Mouse (Mus musculus) CH12.LX (cell line): ENCODE measurements around the gene Chrd.

Experiments
- CHD2 ChIP-seq: IDR thresholded peaks from 2 replicates; pipeline ENCODE4 v1.6.1; 2011; ENCODE audit warnings: low read length, improper control_type of control experiment
- CTCF ChIP-seq, 2 experiments: IDR thresholded peaks in 1 of 2; conservative IDR thresholded peaks in 1 of 2; 2 replicates each; pipeline ENCODE4 v1.5.1; 2011 to 2012; ENCODE audit warnings: low read depth in 2 of 2, low read length in 2 of 2, improper control_type of control experiment in 1 of 2, inconsistent platforms in 1 of 2, mild to moderate bottlenecking in 1 of 2, moderate library complexity in 1 of 2
- HCFC1 ChIP-seq: IDR thresholded peaks from 2 replicates; pipeline ENCODE4 v1.6.1; 2012; ENCODE audit warnings: low read depth, mild to moderate bottlenecking, inconsistent platforms, low read length, improper control_type of control experiment
- MAX ChIP-seq: IDR thresholded peaks from 2 replicates; pipeline ENCODE4 v1.6.1; 2011; ENCODE audit warnings: low read length, improper control_type of control experiment
- MAZ ChIP-seq: IDR thresholded peaks from 2 replicates; pipeline ENCODE4 v1.6.1; 2012; ENCODE audit warnings: low read depth, mild to moderate bottlenecking, inconsistent platforms, low read length, improper control_type of control experiment, moderate library complexity
- NRF1 ChIP-seq: IDR thresholded peaks from 2 replicates; pipeline ENCODE4 v1.6.1; 2014; ENCODE audit warnings: low read depth, mild to moderate bottlenecking, inconsistent platforms, low read length, improper control_type of control experiment, moderate library complexity
- POLR2A ChIP-seq: IDR thresholded peaks from 2 replicates; pipeline ENCODE4 v1.6.1; 2011; ENCODE audit warnings: low read depth, mild to moderate bottlenecking, improper control_type of control experiment, low read length
- RAD21 ChIP-seq: IDR thresholded peaks from 2 replicates; pipeline ENCODE4 v1.6.1; 2011; ENCODE audit warnings: low read depth, mild to moderate bottlenecking, low read length, improper control_type of control experiment, moderate library complexity
- SMC3 ChIP-seq: IDR thresholded peaks from 2 replicates; pipeline ENCODE4 v1.6.1; 2011; ENCODE audit warnings: low read depth, low read length, improper control_type of control experiment
- USF1 ChIP-seq: IDR thresholded peaks from 2 replicates; pipeline ENCODE4 v1.6.1; 2014; ENCODE audit warnings: low read depth, mild to moderate bottlenecking, inconsistent platforms, low read length, improper control_type of control experiment

- TF ChIP-seq RAD21 (no peak), CHD2 (no peak), CTCF (conservative IDR thresholded peaks at IDR 0.05 in 1 of 2, IDR thresholded peaks at IDR 0.05 in 1 of 2; ENCODE audit: low read depth in 2 of 2, low read length in 2 of 2) (no peak), POLR2A (no peak), USF1 (no peak), SMC3 (no peak), NRF1 (no peak), HCFC1 (no peak), MAZ (no peak), MAX (no peak)
Measured at GRCm38 (mm10) chr16:20750518-20750917, 17.6 kb downstream of the Chrd start.
